Mouse (Mus musculus) bone marrow macrophage, adult 2 months (primary cell): ENCODE measurements around the gene Prkce.

Experiments used
- CTCF ChIP-seq: IDR thresholded peaks from 2 replicates; pipeline ENCODE4 v1.5.1; 2012; ENCODE audit warnings: low read depth, mild to moderate bottlenecking, low read length, moderate library complexity
- POLR2A ChIP-seq: IDR thresholded peaks from 2 replicates; pipeline ENCODE4 v1.6.1; 2012; ENCODE audit warnings: mild to moderate bottlenecking, low read depth, low read length, borderline replicate concordance

- TF ChIP-seq CTCF (no peak), POLR2A (no peak)
Observed at GRCm38 (mm10) chr17:86383699-86384572, 216.4 kb downstream of the Prkce start.
